Comparison of ENCODE assay signal across 7 mouse cellular contexts in the genomic region with DNA sequence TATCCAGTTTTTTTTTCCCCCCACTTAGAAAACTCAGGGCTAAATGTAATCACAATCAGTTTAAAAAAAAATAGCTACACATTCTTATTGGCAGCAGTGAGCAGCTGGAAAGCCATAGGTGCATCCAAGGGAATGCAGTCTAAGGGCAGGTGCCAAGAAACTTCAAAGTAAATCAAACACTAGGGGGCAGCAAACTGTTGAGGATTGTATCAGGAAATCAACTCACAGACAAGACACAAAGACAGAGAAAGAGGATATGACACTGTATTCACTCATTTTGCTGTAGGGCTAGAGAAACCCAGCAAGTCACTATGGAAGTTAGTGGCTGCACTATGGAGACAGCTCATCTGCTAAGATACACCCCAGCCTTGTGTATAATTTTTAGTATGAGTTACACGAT. TPM values are rescaled to one million over a fixed set of nuclear protein-coding genes. Genes with fewer than 3 reads are reported as not detected.
DNase-seq lines count a peak whose midpoint lies in the region; ATAC-seq lines count a peak whose summit lies in the region.

No protein-coding gene starts in this region.

- 24% methylated on average over 1 of the region's 1 CpGs for whole genome bisulfite sequencing in large intestine, adult 2 months

- ATAC-seq in CD4-positive, CD25-positive, alpha-beta regulatory T cell, adult 4 months: peak; percentile 19
- peak; percentile 31 for ATAC-seq in granulocyte monocyte progenitor cell, adult 5-6 weeks (replicated peaks; ENCODE audit: poor library complexity, severe bottlenecking)

- peak; percentile 51 for DNase-seq in Muller cell, postnatal 12 days (ENCODE audit: inconsistent ontology term)
- DNase-seq in cerebellum, adult 8-10 months: peak; percentile 70
- DNase-seq in large intestine, adult 2 months (ENCODE audit: low read depth, low spot score): peak; percentile 64
- DNase-seq in lung, postnatal 14 days: peak; percentile 75
- peak; percentile 68 to 70 for DNase-seq in right cerebral cortex, adult 2 months (ENCODE audit: low spot score in 2 of 2)

RNA-seq across cellular contexts. Expression of gene Slc39a10, which starts 42.9 kb away (rescaled TPM):
- polyA plus RNA-seq in CD4-positive, CD25-positive, alpha-beta regulatory T cell, adult 4 months (2017; shearing (Covaris generic)): 10 to 100 TPM; 15.2 to 15.8 TPM
- total RNA-seq in granulocyte monocyte progenitor cell, adult 5-6 weeks (2014; fragmentation: Nextera tagmentation): 12.3 and 12.5 TPM in 2 replicates
- total RNA-seq in granulocyte monocyte progenitor cell, adult 5-6 weeks (2017): 13.4 and 21.1 TPM in 2 replicates
- polyA plus RNA-seq in large intestine, adult 2 months (2012; rRNA removed): 2.1 and 2.4 TPM in 2 replicates

Comparison
In these comparisons a context has a peak if more than half of its experiments do, and no peak if none do; other contexts are left out.
1. Peak in every context shown above with its lines: DNase-seq and ATAC-seq.